Mouse (Mus musculus): Measurements from ENCODE around the gene Setd3.

- no peak for TF ChIP-seq CTCF (IDR thresholded peaks at IDR 0.05; ENCODE audit: control insufficient read depth, insufficient read depth, low read length)
- no peak for TF ChIP-seq POLR2A (IDR thresholded peaks at IDR 0.05; ENCODE audit: borderline replicate concordance, control insufficient read depth, low read depth, low read length)
These were observed 35.3 kb downstream of the Setd3 start for GRCm38 (mm10) chr12:108143624-108144498.

Measured in bone marrow, adult 2 months (tissue).